26 mouse cellular contexts compared by ENCODE assay signal in the genomic region with DNA sequence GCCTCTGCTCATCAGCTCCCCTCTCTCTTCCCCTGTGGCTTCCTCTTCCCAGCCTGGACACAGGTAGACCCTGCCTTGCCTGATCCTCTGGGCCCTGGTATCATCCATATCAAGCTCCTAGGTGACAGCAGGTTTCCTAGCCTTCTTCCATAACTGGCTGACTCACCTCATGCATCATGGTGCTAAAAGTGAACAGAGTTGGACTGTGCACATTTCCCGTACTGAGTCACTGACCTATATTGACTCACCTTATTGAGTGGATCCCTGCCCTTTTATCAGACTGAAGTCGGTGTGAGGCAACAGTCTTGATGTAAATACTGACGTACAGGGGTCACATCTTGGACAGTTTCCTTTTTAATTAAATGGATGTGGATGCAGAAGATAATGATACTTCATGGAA.
DNase-seq lines count a peak whose midpoint lies in the region; ATAC-seq and TF ChIP-seq lines count a peak whose summit lies in the region.
"Had no signal": no experiment of that assay in that cellular context is flagged by ENCODE, and none has a peak within 500 bp of the region (broad histone marks: within the 10 kb centered on the region; RNA-seq: fewer than 3 reads in every experiment).

No protein-coding gene starts in this region.

- peak; percentile 63 for DNase-seq in adrenal gland, adult 2 months
- DNase-seq in adrenal gland, adult 18-20 months (ENCODE audit: low spot score in 2 of 2), result no peak
- peak; percentile 62 for DNase-seq in 3T3-L1 (ENCODE audit: low read depth, low spot score)
- DNase-seq in NIH3T3 (ENCODE audit: low read depth), result peak; percentile 26
- peak; percentile 25 for DNase-seq in stomach, postnatal 0 days (ENCODE audit: low spot score)
- no peak for DNase-seq in layer of hippocampus, adult 2 months (ENCODE audit: low spot score in 2 of 2)
- DNase-seq in testis, postnatal 14 days (ENCODE audit: low spot score), result no peak
- DNase-seq: adrenal gland, adult 8-10 months; B cell, adult 2 months; cerebellum, adult 11 months; cerebellum, adult 18-20 months; cerebellum, adult 8-10 months; cerebellum, adult 9-11 months; cerebellum, postnatal 14 days; cerebellum, postnatal 36 days; embryo, embryonic 11 days had no signal

- no peaks in the 10 kb centered on the region for H3K27me3 ChIP-seq in stomach, postnatal 0 days (ENCODE audit: control insufficient read depth, insufficient read depth, low read length)
- H3K27me3 ChIP-seq: CH12.LX; embryonic facial prominence, embryonic 13.5 days; embryonic facial prominence, embryonic 15.5 days; forebrain, embryonic 12.5 days had no signal

- H3K4me3 ChIP-seq in stomach, postnatal 0 days (ENCODE audit: low read depth, low read length), result no peak overlapping the region
- no peak overlapping the region for H3K4me3 ChIP-seq in layer of hippocampus, adult 2 months
- H3K4me3 ChIP-seq: embryonic facial prominence, embryonic 13.5 days; embryonic facial prominence, embryonic 15.5 days; erythroblast, embryonic 14.5 days; forebrain, embryonic 10.5 days; forebrain, embryonic 12.5 days had no signal

- WGBS in stomach, postnatal 0 days, result 51% methylated on average over 3 of the region's 3 CpGs

- H3K36me3 ChIP-seq in stomach, postnatal 0 days (ENCODE audit: control insufficient read depth, insufficient read depth, low read length), result no peaks in the 10 kb centered on the region
- H3K36me3 ChIP-seq: embryonic facial prominence, embryonic 13.5 days; forebrain, embryonic 10.5 days; forebrain, embryonic 12.5 days; G1E had no signal

- H3K9me3 ChIP-seq in stomach, postnatal 0 days (ENCODE audit: control insufficient read depth, low read length), result no peaks in the 10 kb centered on the region
- H3K9me3 ChIP-seq: embryonic facial prominence, embryonic 13.5 days; embryonic facial prominence, embryonic 15.5 days; forebrain, embryonic 10.5 days; forebrain, embryonic 12.5 days had no signal

- no peak overlapping the region for H3K9ac ChIP-seq in stomach, postnatal 0 days (ENCODE audit: low read length)
- H3K9ac ChIP-seq: embryonic facial prominence, embryonic 13.5 days; embryonic facial prominence, embryonic 15.5 days; forebrain, embryonic 12.5 days had no signal

- no peaks in the 10 kb centered on the region for H3K4me1 ChIP-seq in stomach, postnatal 0 days (replicated peaks; ENCODE audit: control insufficient read depth, insufficient read depth)
- H3K4me1 ChIP-seq: embryonic facial prominence, embryonic 13.5 days; embryonic facial prominence, embryonic 15.5 days; forebrain, embryonic 10.5 days; forebrain, embryonic 12.5 days had no signal

- H3K4me2 ChIP-seq in stomach, postnatal 0 days (replicated peaks; ENCODE audit: low read depth), result no peak overlapping the region
- H3K4me2 ChIP-seq: embryonic facial prominence, embryonic 13.5 days; embryonic facial prominence, embryonic 15.5 days; forebrain, embryonic 12.5 days had no signal

- no peak for TF ChIP-seq EP300 in stomach, postnatal 0 days (optimal IDR thresholded peaks at IDR 0.05)

- ATAC-seq in stomach, postnatal 0 days (ENCODE audit: low FRiP score, low TSS enrichment), result peak; percentile 90
- ATAC-seq: CD4-positive, CD25-positive, alpha-beta regulatory T cell, adult 4 months; forebrain, embryonic 14.5 days; forebrain, embryonic 16.5 days had no signal

- no peak for TF ChIP-seq CTCF in stomach, postnatal 0 days (IDR thresholded peaks at IDR 0.05; ENCODE audit: low read depth)
- TF ChIP-seq CTCF in layer of hippocampus, adult 2 months (conservative IDR thresholded peaks at IDR 0.05), result no peak

- H3K27ac ChIP-seq in stomach, postnatal 0 days (replicated peaks), result no peak overlapping the region
- no peak overlapping the region for H3K27ac ChIP-seq in layer of hippocampus, adult 2 months
- H3K27ac ChIP-seq: embryonic facial prominence, embryonic 13.5 days; embryonic facial prominence, embryonic 15.5 days; forebrain, embryonic 10.5 days; forebrain, embryonic 12.5 days had no signal

Comparison
In these comparisons a context has a peak if more than half of its experiments do, and no peak if none do; other contexts are left out.
1. DNase-seq: peak in adrenal gland, adult 2 months (single experiment), 3T3-L1 (single experiment), NIH3T3 (single experiment) and stomach, postnatal 0 days (single experiment); none in adrenal gland, adult 18-20 months (0 of 2), layer of hippocampus, adult 2 months (0 of 2) and testis, postnatal 14 days (single experiment).